Mouse (Mus musculus): ENCODE results near the gene Ddx41. TPM values are rescaled to one million over a fixed set of nuclear protein-coding genes. Genes with fewer than 3 reads are reported as not detected.

Gene Ddx41
- total RNA-seq, 2 experiments from 2014 or later = 44.8 to 47.0 TPM

Small RNAs within 50 kb of the gene (microRNA-seq; reads per million reads assigned to microRNA genes)
- 5.7 to 7.1 reads per million in 2 experiments for gene Mir6945

Other genes starting within 250 kb of the Ddx41 start
- gene Prelid1, start 216.2 kb downstream of the Ddx41 start, total RNA-seq (2021) = 100 to 1,000 TPM; 153 to 157 TPM
- gene Rab24, start 214.7 kb downstream of the Ddx41 start, total RNA-seq (2021) = 10 to 100 TPM; 74.3 to 77.8 TPM
- 1 to 10 TPM; 1.5 to 3.4 TPM for gene Mxd3, start 206.8 kb downstream of the Ddx41 start, total RNA-seq (2021)
- 10 to 100 TPM; 52.4 to 53.9 TPM for gene Lman2, start 173.9 kb downstream of the Ddx41 start, total RNA-seq (2021)
- gene Rgs14, start 166.9 kb downstream of the Ddx41 start, total RNA-seq (2021) = 10 to 100 TPM; 58.6 to 63.4 TPM
- gene Slc34a1, start 138.5 kb downstream of the Ddx41 start, total RNA-seq (2021) = not detected
- gene Pfn3, start 121.4 kb downstream of the Ddx41 start, total RNA-seq (2021) = not detected
- under 1 TPM; 0.32 to 0.69 TPM for gene F12, start 109.9 kb downstream of the Ddx41 start, total RNA-seq (2021)
- 10 to 100 TPM; 74.2 to 76.8 TPM for gene Grk6, start 91.6 kb downstream of the Ddx41 start, total RNA-seq (2021)
- 10 to 100 TPM; 89.9 to 92.7 TPM for gene Prr7, start 72.4 kb downstream of the Ddx41 start, total RNA-seq (2021)
- gene Dbn1, start 48.5 kb downstream of the Ddx41 start, total RNA-seq (2021) = 100 to 1,000 TPM; 335 to 353 TPM
- gene Pdlim7, start 23.0 kb downstream of the Ddx41 start, total RNA-seq (2021) = 10 to 100 TPM; 69.4 to 78.9 TPM
- 1 to 10 TPM; 6.7 to 7.9 TPM for gene Dok3, start 7.4 kb downstream of the Ddx41 start, total RNA-seq (2021)
- 10 to 100 TPM; 64.8 to 67.7 TPM for gene Fam193b, start 34.5 kb upstream of the Ddx41 start, total RNA-seq (2021)
- gene Tmed9, start 37.1 kb upstream of the Ddx41 start, total RNA-seq (2021) = 100 to 1,000 TPM; 132 to 133 TPM
- gene B4galt7, start 63.2 kb upstream of the Ddx41 start, total RNA-seq (2021) = 10 to 100 TPM; 22.5 to 22.8 TPM
- gene Caml, start 86.3 kb upstream of the Ddx41 start, total RNA-seq (2021) = 10 to 100 TPM; 48.7 TPM
- 10 to 100 TPM; 46.0 to 50.8 TPM for gene Ddx46, start 98.4 kb upstream of the Ddx41 start, total RNA-seq (2021)
- gene B230219D22Rik, start 156.5 kb upstream of the Ddx41 start, total RNA-seq (2021) = 10 to 100 TPM; 79.5 to 82.6 TPM
- 10 to 100 TPM; 63.3 to 67.4 TPM for gene Txndc15, start 178.0 kb upstream of the Ddx41 start, total RNA-seq (2021)
- gene Pcbd2, start 190.7 kb upstream of the Ddx41 start, total RNA-seq (2021) = 10 to 100 TPM; 27.2 to 33.4 TPM
- gene Catsper3, start 247.9 kb upstream of the Ddx41 start, total RNA-seq (2021) = under 1 TPM; 0.25 to 0.29 TPM